Mouse (Mus musculus): ENCODE measurements around the gene Abca7.

Gene Abca7

GRCm38 (mm10) chr10:79996272-79997033 lies at the start of gene Abca7:
TSS of gene Abca7 (plus strand) at chr10:79996494.
- DNase-seq: peak; percentile 96 to 99

GRCm38 (mm10) chr10:79946752-79947322 lies 49.5 kb upstream of the Abca7 start:
- DNase-seq: peak; percentile 59 to 75

GRCm38 (mm10) chr10:79947502-79947901 lies 48.8 kb upstream of the Abca7 start:
- DNase-seq: no peak

GRCm38 (mm10) chr10:79949873-79950272 lies 46.4 kb upstream of the Abca7 start:
- no peak for DNase-seq

GRCm38 (mm10) chr10:79950661-79951060 lies 45.6 kb upstream of the Abca7 start:
- no peak for DNase-seq

GRCm38 (mm10) chr10:79953946-79954345 lies 42.3 kb upstream of the Abca7 start:
- peak; percentile 61 to 71 for DNase-seq

GRCm38 (mm10) chr10:79955691-79956090 lies 40.6 kb upstream of the Abca7 start:
- DNase-seq: no peak

- no peak for DNase-seq
Observed at GRCm38 (mm10) chr10:79956643-79957154, 39.6 kb upstream of the Abca7 start.

GRCm38 (mm10) chr10:79958140-79958816 lies 38.0 kb upstream of the Abca7 start:
- DNase-seq: peak; percentile 87 to 92

- DNase-seq: peak in 1 of 2 experiments; percentile 59
Observed at GRCm38 (mm10) chr10:79959412-79959811, 36.9 kb upstream of the Abca7 start.

- peak; percentile 99 to 100 for DNase-seq
Observed at GRCm38 (mm10) chr10:79959847-79960601, 36.3 kb upstream of the Abca7 start, which contains the start of gene Wdr18. TSS of gene Wdr18 (plus strand) at chr10:79960152.

- no peak for DNase-seq
Observed at GRCm38 (mm10) chr10:79960671-79961294, 35.5 kb upstream of the Abca7 start.

GRCm38 (mm10) chr10:79964727-79965126 lies 31.6 kb upstream of the Abca7 start:
- DNase-seq: no peak

- DNase-seq: no peak
Observed at GRCm38 (mm10) chr10:79965325-79965724, 31.0 kb upstream of the Abca7 start.

- DNase-seq: no peak
Observed at GRCm38 (mm10) chr10:79966886-79967400, 29.4 kb upstream of the Abca7 start.

- DNase-seq: no peak
Observed at GRCm38 (mm10) chr10:79968181-79968580, 28.1 kb upstream of the Abca7 start.

- DNase-seq: no peak
Observed at GRCm38 (mm10) chr10:79969124-79969568, 27.1 kb upstream of the Abca7 start.

GRCm38 (mm10) chr10:79970415-79971182 lies 25.7 kb upstream of the Abca7 start, which contains the start of gene Grin3b:
TSS of gene Grin3b (plus strand) at chr10:79970715.
- DNase-seq: no peak

GRCm38 (mm10) chr10:79971183-79971497 lies 25.2 kb upstream of the Abca7 start:
- DNase-seq: no peak

- DNase-seq: peak in 1 of 2 experiments; percentile 68
Observed at GRCm38 (mm10) chr10:79972831-79973230, 23.5 kb upstream of the Abca7 start.

GRCm38 (mm10) chr10:79974087-79974486 lies 22.2 kb upstream of the Abca7 start:
- no peak for DNase-seq

Measured in lung, postnatal 4 days (tissue).